Mouse (Mus musculus): ENCODE results near the gene Fos. TPM values are rescaled to one million over a fixed set of nuclear protein-coding genes. Genes with fewer than 3 reads are reported as not detected.
"Not testable (repeated sequence)": the region's sequence is repeated elsewhere in the genome, so short reads cannot be mapped to it uniquely, and the experiment has no call there.

Gene Fos
- polyA plus RNA-seq, 1 experiment from 2014 or later, result 23.9 TPM

DNA sequence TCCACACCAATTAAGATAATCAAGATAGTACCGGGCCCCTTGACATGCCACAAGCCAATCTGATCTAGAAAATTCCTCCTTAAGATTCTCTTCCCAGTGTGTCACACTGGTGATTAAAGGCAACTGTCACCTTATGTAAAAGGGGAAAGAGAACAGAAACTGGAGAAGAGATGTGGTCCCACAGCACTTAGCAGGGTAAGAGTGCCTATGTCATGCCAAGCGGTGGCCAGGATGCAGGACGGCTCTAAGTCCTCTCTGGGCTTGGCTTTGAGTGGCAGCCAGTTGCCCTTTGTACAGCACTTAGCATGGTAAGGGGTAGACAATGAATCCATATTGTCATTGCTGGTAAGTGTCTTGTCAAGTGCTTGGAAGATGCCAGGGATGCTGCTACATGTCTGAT lies 42.2 kb downstream of the Fos start:
- ATAC-seq (ENCODE audit: insufficient number of reproducible peaks, low FRiP score, low TSS enrichment, low read depth), result no peak
- H3K9ac ChIP-seq, result no peak overlapping the region
- H3K4me1 ChIP-seq, result no peaks in the 10 kb centered on the region
- no peak overlapping the region for H3K4me3 ChIP-seq (replicated peaks)
- H3K36me3 ChIP-seq, result no peaks in the 10 kb centered on the region
- H3K4me2 ChIP-seq (replicated peaks), result no peak overlapping the region
- H3K27ac ChIP-seq (replicated peaks), result no peak overlapping the region
- 58% methylated on average over 3 of the region's 3 CpGs for WGBS
- H3K27me3 ChIP-seq, result no peaks in the 10 kb centered on the region
- H3K9me3 ChIP-seq (replicated peaks), result no peaks in the 10 kb centered on the region

DNA sequence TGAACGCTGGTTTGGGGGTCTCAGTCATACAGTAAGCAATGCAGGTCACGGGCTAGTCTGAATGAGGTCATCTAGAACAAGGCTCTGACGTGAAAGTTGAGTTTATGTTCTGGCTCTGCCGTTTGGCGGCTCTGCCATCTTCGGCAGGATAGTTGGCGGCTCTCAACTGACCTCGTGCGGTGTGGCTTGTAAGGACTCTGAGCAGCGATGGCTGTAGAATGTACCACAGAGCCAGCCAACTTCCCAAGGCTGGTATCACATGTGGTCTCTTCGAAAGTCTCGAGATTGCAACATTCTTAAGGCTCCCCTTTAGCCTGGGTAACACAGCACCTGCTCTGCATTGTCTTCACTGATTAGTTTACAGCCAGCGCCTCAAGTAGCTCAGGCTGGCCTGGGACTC lies 43.6 kb downstream of the Fos start:
- Histone ChIP-seq H3K36me3 (no peaks in the 10 kb centered on the region), H3K4me1 (no peaks in the 10 kb centered on the region), H3K27ac (replicated peaks) (no peak overlapping the region), H3K9ac (no peak overlapping the region), H3K4me2 (replicated peaks) (no peak overlapping the region), H3K9me3 (replicated peaks) (no peaks in the 10 kb centered on the region), H3K27me3 (no peaks in the 10 kb centered on the region), H3K4me3 (replicated peaks) (no peak overlapping the region)
- WGBS, result 85% methylated on average over 13 of the region's 13 CpGs
- ATAC-seq (ENCODE audit: insufficient number of reproducible peaks, low FRiP score, low TSS enrichment, low read depth), result no peak

DNA sequence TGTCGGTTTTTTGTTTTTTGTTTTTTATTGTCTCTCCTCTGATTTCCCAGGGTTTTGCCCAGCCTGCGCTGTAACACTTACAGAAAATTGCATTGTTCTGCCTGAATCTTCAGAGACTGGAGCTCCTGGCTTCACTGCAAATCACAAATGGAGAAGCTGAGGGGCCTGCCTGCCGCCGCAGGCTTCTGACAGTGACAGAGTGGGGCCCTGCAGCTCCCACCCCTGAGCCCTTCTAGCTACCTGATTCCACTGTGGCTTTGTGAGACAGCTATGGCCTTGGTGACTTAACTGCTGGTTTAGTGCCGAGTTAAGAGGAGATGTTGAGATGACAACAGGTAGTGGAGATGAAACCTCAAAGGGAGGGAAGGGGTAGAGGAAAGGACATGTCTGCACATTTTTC lies 44.3 kb downstream of the Fos start:
- Histone ChIP-seq H3K4me3 (replicated peaks) (no peak overlapping the region), H3K27me3 (no peaks in the 10 kb centered on the region), H3K4me1 (peaks cover 6% of the 10 kb centered on the region), H3K9ac (no peak overlapping the region), H3K27ac (replicated peaks) (no peak overlapping the region), H3K36me3 (no peaks in the 10 kb centered on the region), H3K9me3 (replicated peaks) (no peaks in the 10 kb centered on the region), H3K4me2 (replicated peaks) (no peak overlapping the region)
- ATAC-seq (ENCODE audit: insufficient number of reproducible peaks, low FRiP score, low TSS enrichment, low read depth), result no peak
- 73% methylated on average over 5 of the region's 5 CpGs for WGBS

DNA sequence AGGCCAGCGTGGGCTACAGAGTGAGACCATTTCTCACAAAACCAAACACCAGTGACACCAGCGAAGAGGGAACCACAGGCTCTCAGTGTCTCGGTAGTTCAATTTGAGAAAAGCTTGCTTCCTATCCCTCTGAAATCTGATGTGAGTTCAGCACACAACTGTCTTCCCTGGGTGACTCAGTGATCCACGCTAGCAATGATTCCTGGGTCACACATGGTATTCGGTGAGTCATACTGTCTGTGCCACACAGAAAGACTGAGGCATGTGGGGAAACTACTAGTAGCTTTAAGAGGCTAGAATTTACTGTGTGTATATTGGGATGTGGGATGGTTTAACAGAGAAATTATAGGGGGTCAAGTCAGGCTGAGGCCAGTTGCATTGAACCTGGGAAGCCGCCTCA lies 45.9 kb downstream of the Fos start:
- H3K4me2 ChIP-seq (replicated peaks), result no peak overlapping the region
- peaks cover 20% of the 10 kb centered on the region for H3K4me1 ChIP-seq
- H3K27ac ChIP-seq (replicated peaks), result no peak overlapping the region
- no peak for ATAC-seq (ENCODE audit: insufficient number of reproducible peaks, low FRiP score, low TSS enrichment, low read depth)
- H3K9ac ChIP-seq, result no peak overlapping the region
- 82% methylated on average over 6 of the region's 6 CpGs for WGBS
- no peaks in the 10 kb centered on the region for H3K36me3 ChIP-seq
- H3K9me3 ChIP-seq (replicated peaks), result no peaks in the 10 kb centered on the region
- no peaks in the 10 kb centered on the region for H3K27me3 ChIP-seq
- H3K4me3 ChIP-seq (replicated peaks), result no peak overlapping the region

DNA sequence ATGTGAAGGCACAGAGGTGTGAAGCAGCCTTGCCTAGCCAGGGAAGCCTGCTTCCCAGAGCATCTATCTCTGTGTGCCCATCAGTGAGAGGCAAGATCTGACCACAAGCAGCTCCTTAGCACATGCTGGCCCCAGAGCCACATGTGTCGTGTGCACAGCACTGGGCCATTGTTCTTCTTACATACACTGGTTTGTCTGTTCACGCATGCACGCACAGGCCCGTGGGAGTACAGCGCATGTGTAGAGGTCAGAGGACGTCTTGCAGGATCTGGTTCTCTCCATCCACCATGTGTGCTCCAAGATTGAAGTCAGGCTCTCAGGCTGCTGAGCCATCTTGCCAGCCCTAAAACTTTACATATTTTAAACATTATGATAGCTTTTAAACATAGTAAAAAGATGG lies 47.4 kb downstream of the Fos start:
- Histone ChIP-seq H3K4me3 (replicated peaks) (no peak overlapping the region), H3K27ac (replicated peaks) (no peak overlapping the region), H3K36me3 (no peaks in the 10 kb centered on the region), H3K4me1 (peaks cover 24% of the 10 kb centered on the region), H3K4me2 (replicated peaks) (no peak overlapping the region), H3K27me3 (no peaks in the 10 kb centered on the region), H3K9ac (no peak overlapping the region), H3K9me3 (replicated peaks) (no peaks in the 10 kb centered on the region)
- ATAC-seq (ENCODE audit: insufficient number of reproducible peaks, low FRiP score, low TSS enrichment, low read depth), result no peak
- 82% methylated on average over 6 of the region's 6 CpGs for WGBS

DNA sequence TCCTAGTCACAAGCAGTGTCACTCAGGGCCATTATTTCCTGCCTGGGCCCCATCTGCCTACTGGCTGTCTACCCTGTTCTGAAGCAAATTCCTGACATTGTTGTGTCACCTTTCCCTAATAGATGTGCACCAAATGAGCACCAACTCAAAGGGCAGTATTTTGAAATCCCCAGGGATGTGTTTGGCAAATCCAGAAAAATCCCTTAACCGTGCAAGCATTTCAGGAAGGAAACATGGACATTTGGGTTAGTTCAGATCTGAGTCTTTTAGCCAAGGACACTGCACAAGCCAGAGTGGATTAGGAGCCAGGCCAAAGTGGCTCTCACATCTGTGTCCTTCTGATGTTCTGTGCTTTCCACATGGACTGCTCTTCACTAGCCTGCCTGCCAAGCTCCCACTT lies 48.0 kb downstream of the Fos start:
- H3K9ac ChIP-seq, result no peak overlapping the region
- 29% methylated on average over 1 of the region's 1 CpGs for WGBS
- H3K4me1 ChIP-seq, result peaks cover 24% of the 10 kb centered on the region
- no peaks in the 10 kb centered on the region for H3K36me3 ChIP-seq
- no peak for ATAC-seq (ENCODE audit: insufficient number of reproducible peaks, low FRiP score, low TSS enrichment, low read depth)
- H3K27me3 ChIP-seq, result no peaks in the 10 kb centered on the region
- no peak overlapping the region for H3K4me2 ChIP-seq (replicated peaks)
- no peak overlapping the region for H3K27ac ChIP-seq (replicated peaks)
- no peak overlapping the region for H3K4me3 ChIP-seq (replicated peaks)
- no peaks in the 10 kb centered on the region for H3K9me3 ChIP-seq (replicated peaks)

DNA sequence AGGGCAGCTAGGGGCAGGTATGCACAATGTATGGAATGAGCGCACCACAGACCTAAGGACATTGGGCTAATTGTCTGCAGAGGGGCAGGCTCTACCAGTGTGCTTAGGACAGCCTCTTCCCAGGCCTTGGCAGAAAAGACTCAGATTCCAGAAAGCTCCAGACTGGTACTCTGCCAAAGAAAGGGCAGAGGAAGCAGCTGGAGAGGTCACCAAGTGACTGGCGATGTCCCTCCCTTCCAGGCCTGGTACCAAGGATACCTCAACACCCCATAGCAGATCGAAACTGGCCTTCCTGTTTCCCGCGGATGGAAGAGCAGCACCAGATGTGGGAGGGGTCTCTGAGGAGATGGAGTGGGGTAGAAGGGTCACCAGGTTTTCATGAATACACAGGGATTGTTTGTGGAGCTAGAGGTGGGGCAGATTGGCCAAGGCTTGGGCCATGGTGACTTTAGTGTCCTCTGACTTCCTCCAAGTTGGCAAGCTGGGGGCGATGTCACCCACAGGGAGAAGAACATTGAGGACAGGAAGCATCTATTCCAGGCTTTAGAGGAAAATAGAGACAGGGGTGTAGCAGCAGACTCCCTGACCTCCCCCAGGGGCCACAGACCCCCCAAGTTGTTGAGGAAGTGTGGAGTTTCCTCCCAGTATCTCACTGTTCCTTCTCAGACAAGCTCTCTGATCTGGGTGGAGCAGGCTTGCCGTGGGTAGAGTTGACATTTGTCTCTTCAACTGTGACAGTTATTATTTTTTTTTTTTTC lies 49.1 kb downstream of the Fos start:
- H3K36me3 ChIP-seq, result no peaks in the 10 kb centered on the region
- no peaks in the 10 kb centered on the region for H3K9me3 ChIP-seq (replicated peaks)
- 57% methylated on average over 7 of the region's 7 CpGs for WGBS
- peaks cover 24% of the 10 kb centered on the region for H3K4me1 ChIP-seq
- no peak for ATAC-seq (ENCODE audit: insufficient number of reproducible peaks, low FRiP score, low TSS enrichment, low read depth)
- H3K4me2 ChIP-seq (replicated peaks), result no peak overlapping the region
- no peak overlapping the region for H3K9ac ChIP-seq
- no peaks in the 10 kb centered on the region for H3K27me3 ChIP-seq
- no peak overlapping the region for H3K27ac ChIP-seq (replicated peaks)
- no peak overlapping the region for H3K4me3 ChIP-seq (replicated peaks)

DNA sequence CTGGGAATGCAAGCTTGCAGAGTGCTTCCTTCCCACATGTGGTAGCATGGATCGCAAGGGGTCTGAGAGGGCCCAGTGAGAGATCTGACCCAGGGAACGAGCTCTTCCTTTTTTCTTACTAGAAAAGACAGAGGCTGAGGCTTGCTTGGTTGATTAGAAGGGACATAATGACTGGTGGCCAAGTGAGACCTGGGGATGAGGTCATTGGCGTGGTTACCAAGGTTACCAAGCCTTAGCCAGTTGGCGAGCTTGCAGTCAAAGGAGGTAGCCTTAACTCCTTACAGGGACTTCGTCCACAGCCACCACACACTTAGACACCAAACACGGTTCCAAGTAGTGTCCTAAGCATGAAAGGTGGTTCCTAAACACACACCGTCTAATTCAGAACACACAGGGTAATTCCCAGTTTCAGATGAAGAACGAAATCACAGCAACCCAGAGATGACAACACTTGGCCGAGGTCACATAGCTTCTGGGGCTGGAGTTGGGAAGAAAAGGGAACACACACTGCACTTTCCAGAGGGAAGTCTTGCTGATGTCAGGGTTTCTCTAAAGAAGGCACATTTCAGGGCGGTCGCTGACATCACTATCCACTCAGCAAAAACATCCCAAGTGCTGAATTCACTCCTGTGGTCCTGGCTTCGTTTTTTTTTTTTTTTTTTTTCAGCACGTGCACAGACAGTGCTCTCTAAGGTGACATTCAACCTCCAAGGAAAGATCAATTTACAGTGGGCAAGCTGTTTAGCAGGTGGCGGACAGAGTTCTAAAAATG lies 49.9 kb downstream of the Fos start:
- no peak overlapping the region for H3K4me2 ChIP-seq (replicated peaks)
- 0 out of 2 replicates have a peak overlapping the region, but pooled peaks have one; percentile 1 for H3K27ac ChIP-seq (replicated peaks)
- WGBS, result 34% methylated on average over 14 of the region's 14 CpGs
- no peak for ATAC-seq (ENCODE audit: insufficient number of reproducible peaks, low FRiP score, low TSS enrichment, low read depth)
- H3K9ac ChIP-seq, result no peak overlapping the region
- H3K4me3 ChIP-seq (replicated peaks), result no peak overlapping the region
- H3K27me3 ChIP-seq, result no peaks in the 10 kb centered on the region
- H3K9me3 ChIP-seq (replicated peaks), result no peaks in the 10 kb centered on the region
- H3K4me1 ChIP-seq, result peaks cover 24% of the 10 kb centered on the region
- H3K36me3 ChIP-seq, result no peaks in the 10 kb centered on the region

DNA sequence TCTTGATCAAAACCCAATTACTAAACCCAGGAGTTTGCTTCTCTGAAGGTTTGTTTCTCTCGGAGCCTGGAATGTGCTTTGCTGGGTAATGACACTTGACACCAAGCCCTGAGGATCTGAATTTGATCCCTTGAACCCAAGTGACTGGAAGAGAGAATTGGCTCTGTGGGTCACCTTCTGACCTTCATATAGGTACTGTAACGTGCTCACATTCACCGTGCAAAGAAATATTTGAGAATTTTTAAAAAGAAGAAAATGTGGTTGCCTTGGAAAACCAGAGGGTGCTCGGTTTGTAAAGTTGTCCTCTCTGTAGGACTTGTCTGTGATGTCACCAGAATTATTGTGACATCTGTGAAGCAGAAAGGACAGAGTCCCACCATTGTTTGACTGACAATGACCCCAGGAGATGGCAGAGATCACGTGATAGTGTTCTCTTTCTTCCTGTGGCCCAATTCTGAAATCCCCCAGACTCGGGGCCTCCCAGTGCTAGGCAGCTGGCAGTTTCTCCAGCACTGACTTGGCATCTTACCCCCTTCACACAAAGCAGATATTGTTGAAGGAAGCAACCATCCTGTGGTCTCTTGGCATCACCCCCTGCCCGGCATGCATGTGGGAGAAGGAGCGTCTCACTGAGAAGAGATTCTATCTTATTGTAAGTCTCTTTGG lies 50.6 kb downstream of the Fos start:
- ATAC-seq (ENCODE audit: insufficient number of reproducible peaks, low FRiP score, low TSS enrichment, low read depth), result 0 out of 2 replicates have a peak, but pooled peaks have one; percentile 12
- Histone ChIP-seq H3K4me1 (peaks cover 24% of the 10 kb centered on the region), H3K27ac (replicated peaks) (no peak overlapping the region), H3K27me3 (no peaks in the 10 kb centered on the region), H3K4me3 (replicated peaks) (no peak overlapping the region), H3K4me2 (replicated peaks) (no peak overlapping the region), H3K9me3 (replicated peaks) (no peaks in the 10 kb centered on the region), H3K36me3 (no peaks in the 10 kb centered on the region), H3K9ac (no peak overlapping the region)
- WGBS, result 21% methylated on average over 8 of the region's 8 CpGs

DNA sequence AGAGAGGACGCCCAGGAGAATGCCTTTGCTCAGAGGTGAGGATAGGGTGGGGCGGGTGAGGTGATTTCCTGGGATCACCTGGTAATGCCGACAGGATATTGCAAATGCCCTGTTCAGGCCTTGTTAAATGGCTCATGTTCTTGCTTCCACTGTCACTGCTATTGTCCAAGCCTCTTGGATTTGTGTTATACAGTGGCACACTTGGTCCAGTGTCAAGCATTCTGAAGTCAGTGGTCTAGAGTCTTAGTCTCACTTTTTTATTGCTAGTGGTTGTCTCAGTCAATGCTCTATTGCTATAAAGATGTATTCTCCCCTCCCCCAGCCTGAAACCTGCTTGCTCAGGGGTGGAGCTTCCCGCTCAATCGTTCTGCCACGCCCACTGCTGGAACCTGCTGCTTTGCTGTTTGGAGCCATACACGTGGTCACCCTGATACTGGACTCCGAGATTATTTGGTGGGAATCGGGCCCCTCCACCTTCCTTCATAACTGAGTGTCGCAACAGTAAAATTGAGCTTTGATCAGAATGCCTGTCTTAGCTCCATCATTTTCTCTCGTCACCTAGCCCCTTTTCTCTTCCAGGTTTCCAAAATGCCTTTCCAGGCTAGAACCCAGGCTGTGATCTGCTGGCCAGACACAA lies 51.3 kb downstream of the Fos start:
- H3K4me3 ChIP-seq (replicated peaks), result not testable (repeated sequence)
- 46% methylated on average over 11 of the region's 11 CpGs for WGBS

More for the DNA sequence above, 51.3 kb downstream of the Fos start:
- ATAC-seq (ENCODE audit: insufficient number of reproducible peaks, low FRiP score, low TSS enrichment, low read depth), result 0 out of 2 replicates have a peak, but pooled peaks have one; percentile 2
- not testable (repeated sequence) for H3K4me2 ChIP-seq (replicated peaks); H3K9ac ChIP-seq; H3K27ac ChIP-seq (replicated peaks); H3K27me3 ChIP-seq; H3K9me3 ChIP-seq (replicated peaks); H3K36me3 ChIP-seq
- peaks cover 24% of the 10 kb centered on the region for H3K4me1 ChIP-seq

All from embryonic facial prominence, embryonic 15.5 days (tissue).